Mouse (Mus musculus) E14TG2a.4 (cell line): ENCODE results near the gene Selplg.

Experiments used
- H3K27me3 ChIP-seq: 2 replicates; pipeline ENCODE4 v1.6.1; 2014; ENCODE audit warnings: low read length, control low read depth; ENCODE audit not compliant: insufficient read depth
- H3K36me3 ChIP-seq: 2 replicates; pipeline ENCODE4 v1.6.1; 2014; ENCODE audit warnings: low read length, control low read depth; ENCODE audit not compliant: insufficient read depth
- H3K4me1 ChIP-seq: replicated peaks from 2 replicates; pipeline ENCODE4 v1.6.1; 2014; ENCODE audit warnings: low read depth, low read length, control low read depth
- H3K4me3 ChIP-seq: replicated peaks from 2 replicates; pipeline ENCODE4 v1.5.1; 2014; ENCODE audit warnings: mild to moderate bottlenecking, low read length
- H3K9me3 ChIP-seq: 2 replicates; pipeline ENCODE4 v1.6.1; 2014; ENCODE audit warnings: low read length, control low read depth
- CTCF ChIP-seq: conservative IDR thresholded peaks from 2 replicates; pipeline ENCODE4 v1.5.1; 2014; ENCODE audit warnings: low read length
- NANOG ChIP-seq: IDR thresholded peaks from 2 replicates; pipeline ENCODE4 v1.6.1; 2014; ENCODE audit warnings: borderline replicate concordance, low read length, mixed read lengths
- POU5F1 ChIP-seq: IDR thresholded peaks from 2 replicates; pipeline ENCODE4 v1.6.1; 2014; ENCODE audit warnings: low read length, borderline replicate concordance

Selplg gene

DNA sequence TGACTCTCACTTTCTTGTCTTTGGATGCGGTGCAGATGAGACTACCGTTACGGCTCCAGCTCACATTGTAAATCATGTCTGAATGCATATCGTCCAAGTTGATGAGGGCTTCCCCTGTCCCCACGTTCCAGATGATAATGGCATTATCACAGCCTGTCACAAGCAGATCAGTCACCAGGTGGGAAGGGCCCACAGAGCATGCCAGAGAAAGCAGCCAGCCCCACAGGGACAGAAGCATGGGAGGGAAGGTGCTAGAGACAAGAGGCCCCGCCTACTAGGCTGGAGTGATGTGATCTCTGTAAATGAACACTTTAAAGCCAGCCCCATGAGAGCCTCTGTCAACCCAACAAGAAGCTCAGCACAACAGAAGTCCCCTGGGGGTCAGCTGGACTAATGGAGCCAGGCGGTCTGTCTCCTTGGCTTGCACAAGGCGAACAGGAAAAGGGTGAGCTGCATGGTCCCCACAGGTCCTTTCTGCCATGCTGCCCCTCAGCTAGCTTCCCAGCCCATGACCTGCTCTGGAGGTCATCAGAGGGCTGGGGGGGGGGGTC, 18.3 kb upstream of the Selplg start:
- no peak overlapping the region for H3K4me3 ChIP-seq
- no peaks in the 10 kb centered on the region for H3K9me3 ChIP-seq
- peaks cover 78% of the 10 kb centered on the region for H3K4me1 ChIP-seq
- no peak for TF ChIP-seq CTCF
- H3K36me3 ChIP-seq = peaks cover 93% of the 10 kb centered on the region
- H3K27me3 ChIP-seq = no peaks in the 10 kb centered on the region

DNA sequence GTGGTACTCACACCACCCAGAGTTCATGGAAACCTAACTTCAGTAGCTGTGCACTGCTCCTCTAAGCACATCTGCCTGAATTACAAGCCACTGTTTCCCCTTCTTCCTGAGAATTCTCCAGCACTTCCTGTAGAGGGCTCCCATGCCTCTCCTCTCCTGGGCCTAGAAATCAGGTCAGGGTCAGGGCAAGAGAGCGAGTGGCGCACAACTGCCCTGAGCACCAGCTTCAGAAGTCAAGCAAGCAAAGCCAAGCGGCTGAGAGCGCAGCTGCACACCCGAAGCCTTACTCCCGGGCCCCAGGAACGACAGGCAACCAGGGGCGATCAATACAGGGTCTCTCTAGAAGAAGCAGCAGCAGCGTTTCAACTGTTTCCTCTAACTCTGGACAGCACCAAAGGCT, 15.2 kb upstream of the Selplg start:
- peaks cover 84% of the 10 kb centered on the region for H3K4me1 ChIP-seq
- H3K4me3 ChIP-seq = no peak overlapping the region
- H3K27me3 ChIP-seq = no peaks in the 10 kb centered on the region
- no peak for TF ChIP-seq POU5F1
- no peak for TF ChIP-seq CTCF
- TF ChIP-seq NANOG = no peak
- no peaks in the 10 kb centered on the region for H3K9me3 ChIP-seq
- peaks cover 98% of the 10 kb centered on the region for H3K36me3 ChIP-seq

DNA sequence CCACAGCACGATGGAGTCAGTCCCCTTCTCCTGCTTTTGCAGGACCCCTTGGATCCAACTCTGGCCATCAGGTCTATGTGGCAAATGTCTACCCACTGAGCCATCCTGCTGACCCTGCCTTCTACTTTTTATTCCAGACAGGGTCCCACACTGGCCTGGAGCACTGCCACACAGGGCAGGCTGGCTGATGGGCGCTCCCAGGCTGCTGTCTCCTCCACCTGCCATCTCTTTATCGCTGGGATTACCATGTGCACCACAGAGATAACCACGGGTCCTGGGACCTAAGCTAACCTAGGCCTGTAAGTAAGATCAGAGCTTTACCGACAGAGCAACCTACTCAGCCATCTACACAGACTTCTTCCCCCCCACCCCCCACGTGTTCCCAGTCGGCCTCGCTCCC, 14.2 kb upstream of the Selplg start:
- Histone ChIP-seq H3K4me3 (no peak overlapping the region), H3K36me3 (peaks cover 98% of the 10 kb centered on the region)
- TF ChIP-seq CTCF (no peak), NANOG (no peak), POU5F1 (no peak)

DNA sequence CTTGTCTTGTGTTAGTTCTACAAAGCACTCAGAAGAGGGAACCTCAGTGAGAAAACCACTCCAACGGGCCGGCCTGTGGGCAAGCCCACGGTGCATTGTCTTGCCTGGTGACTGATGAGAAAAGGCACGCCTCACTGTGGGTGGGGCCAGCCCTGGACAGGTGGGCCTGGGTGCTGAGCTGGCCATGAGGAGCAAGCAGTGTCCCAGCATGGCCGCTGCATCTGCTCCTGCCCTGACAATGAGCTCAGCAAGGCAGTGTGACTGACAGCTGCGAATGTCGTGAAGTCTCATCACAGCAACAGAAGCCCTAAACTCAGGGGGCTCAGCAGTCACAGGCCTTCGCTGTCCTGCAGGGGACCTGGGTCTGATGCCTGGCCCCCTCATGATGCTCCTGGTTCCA, 13.2 kb upstream of the Selplg start:
- no peaks in the 10 kb centered on the region for H3K27me3 ChIP-seq
- H3K36me3 ChIP-seq = peaks cover 88% of the 10 kb centered on the region
- TF ChIP-seq CTCF = no peak
- no peak for TF ChIP-seq NANOG
- TF ChIP-seq POU5F1 = no peak
- peaks cover 86% of the 10 kb centered on the region for H3K4me1 ChIP-seq
- no peaks in the 10 kb centered on the region for H3K9me3 ChIP-seq
- H3K4me3 ChIP-seq = no peak overlapping the region

More for the DNA sequence above, 14.2 kb upstream of the Selplg start:
- peaks cover 86% of the 10 kb centered on the region for H3K4me1 ChIP-seq
- no peaks in the 10 kb centered on the region for H3K27me3 ChIP-seq
- no peaks in the 10 kb centered on the region for H3K9me3 ChIP-seq

DNA sequence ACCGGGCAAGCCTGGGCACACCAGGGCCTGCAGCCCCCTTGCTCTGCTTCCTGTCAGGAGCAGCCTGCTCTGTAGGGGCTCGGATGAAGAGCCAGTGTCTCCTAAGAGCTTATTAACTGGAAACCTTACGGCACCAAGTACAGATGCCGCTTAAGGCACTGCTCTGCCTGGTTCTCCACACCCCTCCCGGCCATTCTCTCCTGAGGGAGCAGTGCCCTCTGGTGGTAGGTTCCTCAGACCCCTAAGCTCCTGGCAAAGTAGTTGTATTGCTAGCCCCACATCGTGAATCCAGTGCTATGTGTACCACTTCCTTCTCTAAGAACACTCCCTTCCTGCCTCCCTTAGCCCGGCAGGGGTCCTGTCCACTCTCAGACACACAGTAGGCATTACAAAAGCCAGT, 12.3 kb upstream of the Selplg start:
- Histone ChIP-seq H3K36me3 (peaks cover 88% of the 10 kb centered on the region), H3K9me3 (no peaks in the 10 kb centered on the region), H3K4me1 (peaks cover 87% of the 10 kb centered on the region), H3K4me3 (peak overlapping the region; percentile 69), H3K27me3 (no peaks in the 10 kb centered on the region)
- TF ChIP-seq CTCF (peak; percentile 69), POU5F1 (no peak)

DNA sequence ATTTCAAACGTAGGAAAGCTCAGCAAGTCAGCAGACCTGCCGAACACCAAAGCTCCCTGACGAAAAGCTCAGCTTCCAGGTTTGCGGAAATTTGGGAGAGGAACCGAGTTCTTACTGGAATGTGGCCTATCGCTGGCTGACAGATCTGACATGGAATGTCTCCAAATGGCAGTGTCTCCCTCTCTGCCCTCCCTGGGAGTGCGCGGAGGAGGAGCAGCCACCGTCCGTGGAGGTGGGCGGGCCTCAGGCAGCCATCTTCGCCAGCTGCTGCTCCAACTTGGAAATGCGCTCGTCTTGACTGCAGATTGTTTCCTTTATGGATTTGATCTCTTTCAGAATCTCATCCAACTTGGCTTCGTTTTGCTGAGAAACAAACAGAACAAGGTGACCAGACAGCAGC, 11.7 kb upstream of the Selplg start:
- Histone ChIP-seq H3K27me3 (no peaks in the 10 kb centered on the region), H3K4me1 (peaks cover 85% of the 10 kb centered on the region), H3K36me3 (peaks cover 82% of the 10 kb centered on the region), H3K4me3 (peak overlapping the region; percentile 69), H3K9me3 (no peaks in the 10 kb centered on the region)
- TF ChIP-seq CTCF (no peak), NANOG (no peak), POU5F1 (no peak)

DNA sequence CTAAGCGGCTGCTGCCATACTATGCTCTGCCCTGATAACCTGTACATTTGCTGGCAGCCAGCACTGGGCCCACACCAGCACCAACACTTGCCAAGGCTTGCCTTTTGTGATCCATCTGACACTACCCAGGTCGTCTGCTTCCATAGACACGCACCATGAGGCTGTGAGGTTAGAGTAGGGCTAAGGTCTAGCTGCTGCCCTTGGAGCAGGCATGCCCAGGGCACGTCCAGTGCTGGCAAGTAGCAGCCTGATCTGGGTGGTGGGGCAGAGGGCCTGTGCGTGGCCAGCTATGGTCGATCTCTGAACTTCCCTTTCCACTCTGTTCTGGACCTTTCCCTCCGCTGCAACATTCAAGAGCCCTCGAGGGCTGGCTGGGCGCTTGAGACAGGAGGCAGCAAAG, 10.5 kb upstream of the Selplg start:
- peaks cover 70% of the 10 kb centered on the region for H3K36me3 ChIP-seq
- peaks cover 83% of the 10 kb centered on the region for H3K4me1 ChIP-seq
- no peaks in the 10 kb centered on the region for H3K9me3 ChIP-seq
- TF ChIP-seq POU5F1 (no peak), NANOG (no peak), CTCF (no peak)
- no peaks in the 10 kb centered on the region for H3K27me3 ChIP-seq
- peak overlapping the region; percentile 68 for H3K4me3 ChIP-seq

DNA sequence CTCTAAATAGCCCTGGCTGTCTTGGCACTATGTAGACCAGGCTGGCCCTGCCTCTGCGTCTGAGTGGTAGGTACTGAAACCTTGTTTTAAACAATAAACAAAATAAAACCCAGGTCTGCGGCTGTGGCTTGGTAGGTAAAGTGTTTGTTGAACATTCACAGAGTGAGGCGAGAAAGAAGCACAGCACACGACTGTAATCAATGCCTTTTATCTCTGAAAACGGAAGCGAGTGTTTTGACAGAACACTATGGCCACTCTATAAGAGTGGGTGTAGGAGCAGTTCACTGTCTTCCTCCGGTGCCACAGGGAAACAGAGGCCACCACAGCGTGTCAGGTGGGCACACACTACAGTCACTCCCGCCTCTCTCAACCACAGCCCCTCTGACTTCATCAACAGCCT, 9.8 kb upstream of the Selplg start:
- H3K4me3 ChIP-seq = peak overlapping the region; percentile 68
- TF ChIP-seq POU5F1 = no peak
- no peak for TF ChIP-seq NANOG
- TF ChIP-seq CTCF = no peak
- H3K36me3 ChIP-seq = peaks cover 64% of the 10 kb centered on the region
- H3K4me1 ChIP-seq = peaks cover 79% of the 10 kb centered on the region
- H3K9me3 ChIP-seq = no peaks in the 10 kb centered on the region
- no peaks in the 10 kb centered on the region for H3K27me3 ChIP-seq
